Mouse (Mus musculus): Measurements from ENCODE around the gene Gba2. TPM values are rescaled to one million over a fixed set of nuclear protein-coding genes. Genes with fewer than 3 reads are reported as not detected.
"Not testable (repeated sequence)": the region's sequence is repeated elsewhere in the genome, so short reads cannot be mapped to it uniquely, and the experiment has no call there.

Gba2 gene
- polyA plus RNA-seq, 1 experiment from 2014 or later = 39.2 TPM

DNA sequence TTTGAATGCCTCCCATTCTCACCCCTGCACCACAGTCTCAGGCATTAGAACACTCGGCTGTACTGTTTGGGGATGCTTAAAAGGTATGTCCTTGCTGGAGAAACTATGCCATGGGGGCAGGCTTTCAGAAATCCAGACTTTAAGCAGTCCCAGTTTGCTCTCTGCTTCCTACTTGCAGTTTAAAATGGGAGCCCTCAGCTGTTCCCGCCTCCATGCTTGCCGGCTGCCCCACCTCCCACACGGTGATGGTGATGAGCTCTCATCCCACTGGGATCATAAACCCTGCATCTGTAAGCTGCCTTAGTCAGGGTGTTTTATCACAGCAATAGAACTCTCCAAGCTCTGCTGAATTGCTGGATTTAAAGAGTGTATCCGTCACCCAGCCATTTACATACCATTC is 26.2 kb downstream of the Gba2 start:
- Histone ChIP-seq H3K9ac (ENCODE audit: low read length) (no peak overlapping the region), H3K4me2 (ENCODE audit: low read length) (no peak overlapping the region), H3K4me1 (ENCODE audit: control insufficient read depth, insufficient read depth, low read length) (no peaks in the 10 kb centered on the region), H3K27me3 (replicated peaks; ENCODE audit: control insufficient read depth, insufficient read depth, low read length) (no peaks in the 10 kb centered on the region), H3K4me3 (ENCODE audit: low read depth, low read length) (no peak overlapping the region), H3K36me3 (ENCODE audit: control insufficient read depth, insufficient read depth, low read length) (peaks cover 95% of the 10 kb centered on the region), H3K27ac (ENCODE audit: low read depth, low read length) (no peak overlapping the region), H3K9me3 (replicated peaks; ENCODE audit: control insufficient read depth, low read length) (no peaks in the 10 kb centered on the region)
- 99% methylated on average over 5 of the region's 5 CpGs for WGBS
- DNase-seq (ENCODE audit: low spot score) = no peak
- no peak for ATAC-seq

DNA sequence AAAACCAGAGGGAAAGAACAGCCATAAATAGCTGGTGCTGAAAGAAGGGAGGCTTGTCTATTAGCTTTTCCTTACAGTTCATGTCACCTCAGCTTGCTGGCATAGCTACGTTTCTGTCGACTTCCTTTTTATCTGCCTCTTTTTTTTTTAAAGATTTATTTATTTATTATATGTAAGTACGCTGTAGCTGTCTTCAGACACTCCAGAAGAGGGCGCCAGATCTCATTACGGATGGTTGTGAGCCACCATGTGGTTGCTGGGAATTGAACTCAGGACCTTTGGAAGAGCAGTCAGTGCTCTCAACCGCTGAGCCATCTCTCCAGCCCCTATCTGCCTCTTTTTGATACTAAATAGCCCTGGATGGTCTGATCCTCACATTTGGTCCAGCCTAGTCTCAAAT is 26.8 kb downstream of the Gba2 start:
- not testable (repeated sequence) for H3K9me3 ChIP-seq (replicated peaks; ENCODE audit: control insufficient read depth, low read length); H3K4me2 ChIP-seq (ENCODE audit: low read length); H3K4me1 ChIP-seq (ENCODE audit: control insufficient read depth, insufficient read depth, low read length); H3K27ac ChIP-seq (ENCODE audit: low read depth, low read length); H3K9ac ChIP-seq (ENCODE audit: low read length); H3K4me3 ChIP-seq (ENCODE audit: low read depth, low read length); ATAC-seq; DNase-seq (ENCODE audit: low spot score); H3K27me3 ChIP-seq (replicated peaks; ENCODE audit: control insufficient read depth, insufficient read depth, low read length)
- WGBS = 88% methylated on average over 6 of the region's 6 CpGs
- H3K36me3 ChIP-seq (ENCODE audit: control insufficient read depth, insufficient read depth, low read length) = peaks cover 99% of the 10 kb centered on the region

DNA sequence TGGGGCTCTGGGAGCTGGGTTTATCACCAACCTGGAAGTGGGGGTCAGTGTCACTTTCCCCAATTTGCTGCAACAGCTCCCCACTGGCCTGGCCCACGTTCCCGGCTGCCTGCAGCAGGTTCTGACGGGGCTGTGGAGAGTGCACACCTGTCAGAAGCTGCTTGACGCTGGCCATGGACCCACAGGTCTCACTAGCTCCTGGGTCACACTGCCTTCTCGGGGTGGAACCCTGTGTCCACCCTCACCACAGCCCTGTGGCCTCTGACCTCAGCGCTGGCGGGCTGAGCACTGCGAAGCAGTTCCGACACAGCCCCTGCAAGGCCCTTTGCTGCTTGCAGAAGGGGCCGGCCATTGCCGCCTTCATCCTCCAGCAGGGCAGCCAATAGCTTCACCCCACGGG is 29.6 kb downstream of the Gba2 start:
- Histone ChIP-seq H3K9me3 (replicated peaks; ENCODE audit: control insufficient read depth, low read length) (no peaks in the 10 kb centered on the region), H3K27me3 (replicated peaks; ENCODE audit: control insufficient read depth, insufficient read depth, low read length) (no peaks in the 10 kb centered on the region), H3K4me2 (ENCODE audit: low read length) (no peak overlapping the region), H3K4me1 (ENCODE audit: control insufficient read depth, insufficient read depth, low read length) (no peaks in the 10 kb centered on the region), H3K9ac (ENCODE audit: low read length) (no peak overlapping the region), H3K27ac (ENCODE audit: low read depth, low read length) (no peak overlapping the region), H3K4me3 (ENCODE audit: low read depth, low read length) (no peak overlapping the region), H3K36me3 (ENCODE audit: control insufficient read depth, insufficient read depth, low read length) (peaks cover 100% of the 10 kb centered on the region)
- no peak for ATAC-seq
- 94% methylated on average over 12 of the region's 12 CpGs for WGBS
- no peak for DNase-seq (ENCODE audit: low spot score)

DNA sequence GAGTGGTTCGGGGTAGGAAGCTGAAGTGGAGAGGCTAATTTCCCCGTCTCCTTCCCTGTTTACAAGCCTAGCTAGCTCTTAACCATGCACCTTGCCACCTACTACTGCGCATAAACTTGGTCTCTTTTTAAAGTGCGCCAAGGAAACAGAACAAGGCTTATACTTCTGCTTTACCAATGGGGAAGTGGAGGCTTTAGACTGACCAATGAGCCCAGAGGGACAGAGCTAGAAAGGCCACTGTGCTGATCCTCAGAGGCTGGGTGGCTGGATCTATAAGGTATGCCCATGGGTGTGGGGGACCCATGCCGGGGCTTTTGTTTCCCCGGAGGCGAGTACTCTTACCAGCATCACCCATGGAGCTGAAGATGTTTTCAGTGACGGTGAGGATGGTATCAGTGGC is 31.5 kb downstream of the Gba2 start:
- 97% methylated on average over 8 of the region's 8 CpGs for WGBS
- no peaks in the 10 kb centered on the region for H3K9me3 ChIP-seq (replicated peaks; ENCODE audit: control insufficient read depth, low read length)

DNA sequence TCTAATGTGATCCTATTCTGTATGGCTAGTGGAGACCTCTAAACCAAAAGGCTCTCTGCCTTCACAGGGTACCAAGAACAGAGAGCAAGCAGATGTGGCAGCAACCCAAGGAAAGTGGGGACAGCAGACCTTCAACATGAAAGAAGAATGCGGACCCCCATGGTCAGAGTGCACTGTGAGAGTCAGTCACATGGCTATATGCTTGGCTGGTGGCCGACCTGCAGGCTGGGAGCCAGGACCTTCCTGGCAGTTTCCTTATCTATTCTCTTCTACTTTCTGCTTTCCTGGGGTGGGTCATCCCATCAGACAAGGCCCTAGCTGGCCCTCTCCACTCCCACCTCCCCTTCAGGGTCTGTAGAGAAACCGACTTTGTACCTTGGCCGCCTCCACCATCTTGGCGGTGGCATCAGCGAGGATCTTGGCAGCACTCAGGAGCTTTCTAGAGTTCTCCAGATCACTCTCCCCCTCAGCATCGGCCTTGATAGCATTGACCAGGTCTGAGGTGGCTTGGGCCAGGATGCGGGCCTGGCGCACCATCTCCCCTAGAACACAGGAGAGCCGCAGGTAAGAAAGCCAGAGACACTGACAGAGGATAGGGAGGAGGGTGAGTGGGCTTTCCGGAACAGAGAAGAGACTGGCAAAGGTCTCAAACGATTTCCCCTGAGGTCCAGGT is 32.2 kb downstream of the Gba2 start:
- Histone ChIP-seq H3K9me3 (replicated peaks; ENCODE audit: control insufficient read depth, low read length) (no peaks in the 10 kb centered on the region), H3K27me3 (replicated peaks; ENCODE audit: control insufficient read depth, insufficient read depth, low read length) (no peaks in the 10 kb centered on the region), H3K27ac (ENCODE audit: low read depth, low read length) (no peak overlapping the region), H3K36me3 (ENCODE audit: control insufficient read depth, insufficient read depth, low read length) (peaks cover 100% of the 10 kb centered on the region), H3K9ac (ENCODE audit: low read length) (no peak overlapping the region), H3K4me2 (ENCODE audit: low read length) (no peak overlapping the region), H3K4me3 (ENCODE audit: low read depth, low read length) (no peak overlapping the region), H3K4me1 (ENCODE audit: control insufficient read depth, insufficient read depth, low read length) (no peaks in the 10 kb centered on the region)
- no peak for DNase-seq (ENCODE audit: low spot score)
- no peak for ATAC-seq
- 92% methylated on average over 12 of the region's 12 CpGs for WGBS

More for the DNA sequence above, 31.5 kb downstream of the Gba2 start:
- Histone ChIP-seq H3K27me3 (replicated peaks; ENCODE audit: control insufficient read depth, insufficient read depth, low read length) (no peaks in the 10 kb centered on the region), H3K4me1 (ENCODE audit: control insufficient read depth, insufficient read depth, low read length) (no peaks in the 10 kb centered on the region), H3K4me2 (ENCODE audit: low read length) (no peak overlapping the region), H3K9ac (ENCODE audit: low read length) (no peak overlapping the region), H3K36me3 (ENCODE audit: control insufficient read depth, insufficient read depth, low read length) (peaks cover 100% of the 10 kb centered on the region), H3K27ac (ENCODE audit: low read depth, low read length) (no peak overlapping the region), H3K4me3 (ENCODE audit: low read depth, low read length) (no peak overlapping the region)
- no peak for DNase-seq (ENCODE audit: low spot score)
- ATAC-seq = no peak

DNA sequence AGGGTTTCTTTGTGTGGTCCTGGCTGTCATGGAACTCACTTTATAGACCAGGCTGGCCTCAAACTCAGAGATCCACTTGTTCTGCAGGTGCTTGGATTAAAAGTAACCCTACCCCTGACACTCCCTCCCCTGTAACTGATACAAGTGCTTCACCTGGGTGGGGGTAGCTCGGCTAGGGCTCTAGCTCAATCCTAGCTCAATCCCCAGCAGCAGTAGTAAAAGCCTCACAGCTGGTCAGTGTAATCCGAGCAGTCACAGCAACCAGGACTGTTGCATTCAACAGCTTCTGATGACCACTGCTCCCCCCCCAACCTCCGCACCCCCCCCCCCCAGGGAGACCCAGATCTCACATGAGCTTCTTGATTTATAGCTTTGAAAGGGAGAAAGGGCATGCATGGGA is 36.6 kb downstream of the Gba2 start:
- Histone ChIP-seq H3K27me3 (replicated peaks; ENCODE audit: control insufficient read depth, insufficient read depth, low read length) (no peaks in the 10 kb centered on the region), H3K9me3 (replicated peaks; ENCODE audit: control insufficient read depth, low read length) (no peaks in the 10 kb centered on the region), H3K27ac (ENCODE audit: low read depth, low read length) (no peak overlapping the region), H3K4me1 (ENCODE audit: control insufficient read depth, insufficient read depth, low read length) (no peaks in the 10 kb centered on the region), H3K4me3 (ENCODE audit: low read depth, low read length) (no peak overlapping the region), H3K36me3 (ENCODE audit: control insufficient read depth, insufficient read depth, low read length) (peaks cover 98% of the 10 kb centered on the region), H3K9ac (ENCODE audit: low read length) (no peak overlapping the region), H3K4me2 (ENCODE audit: low read length) (no peak overlapping the region)
- 67% methylated on average over 3 of the region's 3 CpGs for WGBS
- DNase-seq (ENCODE audit: low spot score) (no peak), ATAC-seq (no peak)

DNA sequence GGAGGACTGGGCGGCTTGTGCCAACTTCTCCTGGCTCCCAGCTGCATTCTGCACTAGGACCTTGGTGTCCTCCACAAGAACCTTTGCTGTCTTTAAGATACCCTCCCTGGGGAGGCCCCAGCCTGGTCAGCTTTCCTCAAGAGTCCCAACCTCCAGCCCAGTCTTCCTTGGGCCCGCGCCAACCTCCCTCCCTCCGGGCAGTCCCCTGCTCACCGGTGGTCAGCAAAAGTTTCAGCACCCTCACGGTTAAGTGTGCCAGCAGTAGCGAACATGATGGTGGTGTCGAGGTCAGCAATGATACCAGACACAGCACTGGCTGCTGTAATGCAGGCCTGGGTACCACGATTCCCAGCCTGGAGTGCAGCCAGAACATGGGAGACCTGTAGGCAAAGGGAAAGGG is 42.6 kb downstream of the Gba2 start:
- DNase-seq (ENCODE audit: low spot score) = no peak
- H3K27me3 ChIP-seq (replicated peaks; ENCODE audit: control insufficient read depth, insufficient read depth, low read length) = no peaks in the 10 kb centered on the region
- no peak overlapping the region for H3K4me2 ChIP-seq (ENCODE audit: low read length)
- 95% methylated on average over 9 of the region's 9 CpGs for WGBS
- H3K27ac ChIP-seq (ENCODE audit: low read depth, low read length) = no peak overlapping the region
- no peak overlapping the region for H3K9ac ChIP-seq (ENCODE audit: low read length)
- ATAC-seq = no peak
- H3K4me1 ChIP-seq (ENCODE audit: control insufficient read depth, insufficient read depth, low read length) = no peaks in the 10 kb centered on the region
- peaks cover 98% of the 10 kb centered on the region for H3K36me3 ChIP-seq (ENCODE audit: control insufficient read depth, insufficient read depth, low read length)
- no peaks in the 10 kb centered on the region for H3K9me3 ChIP-seq (replicated peaks; ENCODE audit: control insufficient read depth, low read length)
- no peak overlapping the region for H3K4me3 ChIP-seq (ENCODE audit: low read depth, low read length)

DNA sequence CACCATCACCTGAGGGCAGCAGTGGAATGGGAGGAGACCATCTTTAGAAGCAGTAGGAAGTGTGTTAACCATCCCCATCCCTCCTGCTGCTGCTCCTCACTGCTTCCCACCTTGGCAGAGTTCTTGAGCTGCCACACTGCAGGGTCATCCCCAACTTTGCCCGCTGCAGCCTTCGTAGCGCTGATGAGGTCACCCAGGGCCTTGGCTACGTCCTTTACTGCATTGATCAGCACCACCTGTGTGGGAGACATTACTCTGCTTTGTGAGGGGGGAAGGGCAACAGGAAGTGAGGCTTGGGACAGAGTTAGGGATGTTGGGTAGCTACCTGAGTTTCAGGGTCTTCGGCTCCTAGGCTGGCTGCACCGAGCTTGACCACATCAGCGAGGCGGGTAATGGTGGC is 43.0 kb downstream of the Gba2 start:
- no peak for DNase-seq (ENCODE audit: low spot score)
- no peak overlapping the region for H3K27ac ChIP-seq (ENCODE audit: low read depth, low read length)
- no peaks in the 10 kb centered on the region for H3K4me1 ChIP-seq (ENCODE audit: control insufficient read depth, insufficient read depth, low read length)
- no peak overlapping the region for H3K4me2 ChIP-seq (ENCODE audit: low read length)
- ATAC-seq = no peak
- H3K9ac ChIP-seq (ENCODE audit: low read length) = no peak overlapping the region
- peaks cover 97% of the 10 kb centered on the region for H3K36me3 ChIP-seq (ENCODE audit: control insufficient read depth, insufficient read depth, low read length)
- H3K27me3 ChIP-seq (replicated peaks; ENCODE audit: control insufficient read depth, insufficient read depth, low read length) = no peaks in the 10 kb centered on the region
- no peaks in the 10 kb centered on the region for H3K9me3 ChIP-seq (replicated peaks; ENCODE audit: control insufficient read depth, low read length)
- WGBS = 98% methylated on average over 8 of the region's 8 CpGs
- no peak overlapping the region for H3K4me3 ChIP-seq (ENCODE audit: low read depth, low read length)

DNA sequence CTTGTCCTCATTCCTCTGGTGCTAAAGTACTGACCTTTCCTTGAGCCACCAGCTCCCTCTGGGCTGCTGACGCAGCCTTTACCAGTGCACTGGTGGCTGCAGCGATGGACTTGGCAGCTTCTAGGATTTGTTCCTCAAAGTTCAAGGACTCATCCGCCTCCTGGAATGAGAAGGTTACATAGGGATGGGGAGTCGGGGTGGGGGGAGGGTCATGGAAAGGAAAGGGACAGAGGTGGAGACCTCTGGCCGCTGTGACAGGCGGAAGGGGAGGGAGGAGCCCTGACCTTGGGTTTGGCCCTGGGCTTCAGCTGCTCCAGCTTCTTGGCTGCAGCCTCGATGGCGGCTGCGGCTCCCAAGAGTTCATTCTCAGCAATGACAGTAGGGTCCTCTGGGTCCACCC is 45.4 kb downstream of the Gba2 start:
- peaks cover 73% of the 10 kb centered on the region for H3K36me3 ChIP-seq (ENCODE audit: control insufficient read depth, insufficient read depth, low read length)
- H3K27me3 ChIP-seq (replicated peaks; ENCODE audit: control insufficient read depth, insufficient read depth, low read length) = no peaks in the 10 kb centered on the region
- ATAC-seq (no peak), DNase-seq (ENCODE audit: low spot score) (no peak)
- no peaks in the 10 kb centered on the region for H3K9me3 ChIP-seq (replicated peaks; ENCODE audit: control insufficient read depth, low read length)
- no peak overlapping the region for H3K9ac ChIP-seq (ENCODE audit: low read length)
- no peak overlapping the region for H3K4me3 ChIP-seq (ENCODE audit: low read depth, low read length)
- H3K4me2 ChIP-seq (ENCODE audit: low read length) = no peak overlapping the region
- H3K27ac ChIP-seq (ENCODE audit: low read depth, low read length) = no peak overlapping the region
- 88% methylated on average over 9 of the region's 9 CpGs for WGBS
- H3K4me1 ChIP-seq (ENCODE audit: control insufficient read depth, insufficient read depth, low read length) = no peaks in the 10 kb centered on the region

Measured in forebrain, embryonic 14.5 days (tissue).